Mouse (Mus musculus) hematopoietic stem cell, adult 5-6 weeks (primary cell): ENCODE data around the gene Hoxb8. TPM values are rescaled to one million over a fixed set of nuclear protein-coding genes. Genes with fewer than 3 reads are reported as not detected.

Experiments used
- ATAC-seq, 2 experiments: fragments of 125-278 bp in 1 of 2; replicated peaks in 1 of 2; 2 replicates each; pipeline ENCODE4 v1.8.0; 2016 to 2017; ENCODE audit warnings: inconsistent platforms in 2 of 2, mild to moderate bottlenecking in 2 of 2, moderate number of reproducible peaks in 2 of 2, low read depth in 1 of 2, moderate TSS enrichment in 1 of 2; ENCODE audit not compliant: low FRiP score in 2 of 2, poor library complexity in 2 of 2, severe bottlenecking in 2 of 2, insufficient read depth in 1 of 2, low TSS enrichment in 1 of 2
- total RNA-seq: library from RNA; stranded (forward); fragments of 172-1452, 232-1000 nt; gene quantifications from 2 replicates; pipeline ENCODE4 v1.2.3, GENCODE M21; 2017

Hoxb8 gene
- total RNA-seq, 1 experiment from 2014 or later = not detected

GRCm38 (mm10) chr11:96292565-96293301 is 11.0 kb downstream of the Hoxb8 start:
- ATAC-seq = no peak

GRCm38 (mm10) chr11:96293302-96293921 is 11.7 kb downstream of the Hoxb8 start:
- ATAC-seq = no peak

- peak; percentile 77 to 81 for ATAC-seq
These were observed 12.8 kb downstream of the Hoxb8 start for GRCm38 (mm10) chr11:96294245-96295091.

GRCm38 (mm10) chr11:96295092-96295835 is 13.6 kb downstream of the Hoxb8 start:
- ATAC-seq = no peak

GRCm38 (mm10) chr11:96296997-96297396 is 15.3 kb downstream of the Hoxb8 start:
- no peak for ATAC-seq

GRCm38 (mm10) chr11:96297428-96297827 is 15.7 kb downstream of the Hoxb8 start:
- no peak for ATAC-seq

GRCm38 (mm10) chr11:96297968-96298635 is 16.4 kb downstream of the Hoxb8 start:
- ATAC-seq = no peak

GRCm38 (mm10) chr11:96298895-96299667 is 17.4 kb downstream of the Hoxb8 start:
- no peak for ATAC-seq

GRCm38 (mm10) chr11:96299781-96300180 is 18.1 kb downstream of the Hoxb8 start:
- ATAC-seq = no peak

GRCm38 (mm10) chr11:96300354-96301063 is 18.8 kb downstream of the Hoxb8 start:
- ATAC-seq = no peak

GRCm38 (mm10) chr11:96301064-96301431 is 19.3 kb downstream of the Hoxb8 start:
- no peak for ATAC-seq

GRCm38 (mm10) chr11:96301837-96302236 is 20.1 kb downstream of the Hoxb8 start:
- ATAC-seq = no peak

- no peak for ATAC-seq
These were observed 20.9 kb downstream of the Hoxb8 start for GRCm38 (mm10) chr11:96302381-96303150.

GRCm38 (mm10) chr11:96303151-96304099 is 21.7 kb downstream of the Hoxb8 start, which contains the start of gene Hoxb5:
Gene Hoxb5 (plus strand): TSS chr11:96303336.
- peak; percentile 33 to 46; a peak in 2 of 4 replicates for ATAC-seq
